Mouse (Mus musculus): Measurements from ENCODE around the gene Sp2.

Gene Sp2

GRCm38 (mm10) chr11:96995836-96996772 lies 13.3 kb upstream of the Sp2 start:
- peak; percentile 67 to 74 for DNase-seq

DNA sequence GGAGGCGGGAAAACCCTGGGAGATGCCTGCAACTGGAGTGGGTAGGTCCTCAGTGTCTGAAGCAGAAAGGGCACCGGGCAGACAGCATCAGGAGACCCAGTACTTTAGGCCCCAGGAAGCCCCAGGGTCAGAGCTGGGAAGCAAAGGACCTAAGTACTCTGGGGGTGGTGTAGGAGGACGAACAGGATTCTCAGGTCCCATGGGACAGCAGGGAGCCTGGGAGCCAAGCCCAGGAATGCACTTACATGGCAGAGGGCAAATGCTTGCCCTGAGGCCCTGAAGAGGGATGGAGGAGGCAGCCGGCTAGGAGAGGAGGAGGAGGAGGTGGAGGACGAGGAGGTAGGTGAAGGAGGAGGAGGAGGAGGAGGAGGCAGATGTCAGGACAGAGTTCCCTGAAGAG lies 12.3 kb upstream of the Sp2 start:
- DNase-seq: no peak

GRCm38 (mm10) chr11:96992722-96993311 lies 10.1 kb upstream of the Sp2 start:
- peak; percentile 26 to 57 for DNase-seq

DNA sequence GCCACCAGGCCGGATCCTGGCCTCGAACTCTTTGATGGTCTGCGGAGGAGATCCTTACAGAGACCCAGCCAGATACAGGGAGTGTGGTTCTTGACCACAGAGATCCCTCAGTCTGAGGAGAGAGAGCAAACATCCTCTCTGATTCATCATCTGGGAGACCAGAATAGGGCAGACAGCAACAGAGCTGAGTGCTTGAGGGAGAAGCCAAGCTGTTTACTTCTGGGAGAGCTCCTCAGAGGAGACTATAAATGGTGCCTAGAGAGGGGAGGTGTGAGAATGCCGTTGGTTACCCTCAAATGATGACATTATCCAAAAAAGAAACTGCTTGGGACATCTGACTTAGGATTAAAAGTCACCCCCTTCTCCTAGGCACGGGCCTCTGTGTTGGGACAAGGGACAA lies 8.7 kb upstream of the Sp2 start:
- DNase-seq: no peak

DNA sequence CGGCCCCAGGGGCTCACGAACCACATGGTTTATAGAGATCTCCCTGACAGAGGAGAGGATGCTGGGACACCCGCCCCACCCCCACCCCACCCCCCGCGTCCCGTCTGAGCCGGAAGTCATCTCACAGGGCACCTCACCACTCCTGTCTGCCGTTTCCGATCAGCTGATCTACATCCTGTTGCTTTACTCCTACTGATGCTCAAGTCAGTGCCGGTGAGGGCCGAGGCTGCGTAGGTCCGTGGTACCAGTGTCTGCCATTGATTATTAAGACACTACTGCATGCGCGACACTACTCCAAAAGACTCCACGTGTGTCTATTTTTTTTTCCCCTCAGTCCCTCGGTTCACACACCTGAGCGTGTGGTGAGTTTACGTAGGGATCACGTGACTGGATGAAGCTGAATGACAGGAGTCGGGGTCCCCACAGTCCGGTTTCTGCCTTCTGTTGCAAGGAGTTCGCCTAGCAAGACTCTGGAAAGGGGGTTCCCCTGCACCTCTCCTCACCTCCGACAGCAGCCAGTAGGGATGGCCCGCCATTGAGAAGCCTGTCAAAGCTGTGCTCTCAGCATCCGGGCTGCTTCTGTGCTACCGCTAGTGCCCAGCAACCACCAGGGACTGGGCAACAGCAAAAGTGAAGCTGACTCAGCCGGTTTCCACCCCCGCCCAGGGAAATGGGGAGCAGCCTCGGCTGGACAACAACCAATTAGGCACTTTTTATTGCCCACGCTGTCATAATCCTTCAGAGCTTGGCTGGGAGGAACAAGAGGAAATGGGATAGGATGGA lies 5.3 kb upstream of the Sp2 start:
- peak; percentile 60 to 74 for DNase-seq

- peak in 1 of 2 experiments; percentile 23 for DNase-seq
These were observed 3.7 kb upstream of the Sp2 start for GRCm38 (mm10) chr11:96986463-96986862.

DNA sequence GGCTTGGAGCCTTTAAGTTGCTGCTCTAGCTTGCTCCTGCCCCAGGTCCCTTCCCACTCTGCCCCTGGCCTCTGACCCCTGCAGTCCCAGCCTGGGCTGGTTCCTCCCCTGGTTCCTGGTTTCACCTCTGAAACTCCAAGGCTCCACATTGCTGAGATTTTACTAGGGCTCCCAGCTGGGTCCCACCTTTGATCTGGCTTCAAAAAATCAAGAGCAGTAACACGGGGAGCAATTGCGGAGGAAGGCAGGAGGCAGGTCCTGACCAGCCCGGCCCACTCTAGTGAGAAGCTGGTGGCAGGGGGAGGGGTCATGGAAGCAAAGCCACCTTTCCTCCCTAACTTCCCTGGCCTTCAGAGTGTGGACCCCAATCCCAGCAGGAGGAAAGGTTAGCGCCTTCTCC lies 2.1 kb upstream of the Sp2 start:
- no peak for DNase-seq

- peak; percentile 84 to 86 for DNase-seq
These were observed 404 bp downstream of the Sp2 start for GRCm38 (mm10) chr11:96982355-96982754.

- DNase-seq: no peak
These were observed 1.3 kb downstream of the Sp2 start for GRCm38 (mm10) chr11:96981461-96981860.

- no peak for DNase-seq
These were observed 2.7 kb downstream of the Sp2 start for GRCm38 (mm10) chr11:96980021-96980420.

GRCm38 (mm10) chr11:96979329-96979728 lies 3.4 kb downstream of the Sp2 start:
- DNase-seq: no peak

- DNase-seq: peak in 1 of 2 experiments; percentile 54
These were observed 4.1 kb downstream of the Sp2 start for GRCm38 (mm10) chr11:96978401-96979246.

GRCm38 (mm10) chr11:96977606-96978400 lies 5.0 kb downstream of the Sp2 start:
- peak; percentile 97 to 99 for DNase-seq

- DNase-seq: peak; percentile 90 to 92
These were observed 5.7 kb downstream of the Sp2 start for GRCm38 (mm10) chr11:96976911-96977591.

- DNase-seq: no peak
These were observed 6.4 kb downstream of the Sp2 start for GRCm38 (mm10) chr11:96976379-96976687.

GRCm38 (mm10) chr11:96975511-96976378 lies 7.0 kb downstream of the Sp2 start:
- DNase-seq: no peak

GRCm38 (mm10) chr11:96974813-96975212 lies 7.9 kb downstream of the Sp2 start:
- DNase-seq: no peak

- DNase-seq: no peak
These were observed 9.3 kb downstream of the Sp2 start for GRCm38 (mm10) chr11:96973426-96973964.

DNA sequence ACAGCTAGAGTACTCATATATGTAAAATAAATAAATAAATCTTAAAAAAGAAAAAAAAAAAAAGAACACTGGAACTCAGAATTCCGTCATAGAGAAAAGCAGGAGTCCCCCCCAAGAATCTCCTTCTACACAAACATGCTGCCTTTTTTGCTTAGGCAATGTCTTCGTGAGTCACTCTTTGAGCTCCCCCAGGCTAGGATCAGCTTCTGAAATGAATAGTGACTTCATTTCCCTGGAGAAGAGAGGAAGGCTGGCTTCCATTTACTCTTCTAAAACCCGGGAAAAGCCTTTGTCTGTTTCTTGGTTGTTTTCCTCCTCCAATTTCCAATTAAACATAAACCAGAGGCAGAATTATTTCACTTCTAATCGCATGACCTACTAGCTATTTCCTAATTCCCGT lies 9.9 kb downstream of the Sp2 start:
- DNase-seq: no peak

GRCm38 (mm10) chr11:96970341-96970740 lies 12.4 kb downstream of the Sp2 start:
- no peak for DNase-seq

Measured in thymus, postnatal 36 days (tissue).